Mouse (Mus musculus) forebrain, embryonic 15.5 days (tissue): ENCODE measurements at regions not wholly inside any gene's neighbourhood (a gene's known extent, or its start where the extent isn't known, plus 50 kb on each side); places are given as distances from the start of the nearest gene placed in this dataset.

Experiments
- ATAC-seq: fragments of 200-750 bp; cut with Nextera tagmentation; replicated peaks from 2 replicates; pipeline ENCODE4 v1.8.0; 2017; ENCODE audit warnings: mild to moderate bottlenecking, moderate TSS enrichment, moderate library complexity
- H3K27ac ChIP-seq: fragments of 300-500 bp; sonication (generic); replicated peaks from 2 replicates; pipeline ENCODE4 v1.5.1; 2015; ENCODE audit warnings: mild to moderate bottlenecking, inconsistent platforms
- H3K27me3 ChIP-seq: fragments of 300-500 bp; sonication (generic); 2 replicates; pipeline ENCODE4 v1.6.1; 2015; ENCODE audit warnings: inconsistent platforms
- H3K36me3 ChIP-seq: fragments of 300-500 bp; sonication (generic); 2 replicates; pipeline ENCODE4 v1.6.1; 2015; ENCODE audit warnings: mild to moderate bottlenecking, inconsistent platforms
- H3K4me1 ChIP-seq: fragments of 300-500 bp; sonication (generic); 2 replicates; pipeline ENCODE4 v1.6.1; 2015; ENCODE audit warnings: inconsistent platforms
- H3K4me2 ChIP-seq: fragments of 300-500 bp; sonication (generic); replicated peaks from 2 replicates; pipeline ENCODE4 v1.6.1; 2015; ENCODE audit warnings: mild to moderate bottlenecking, inconsistent platforms
- H3K4me3 ChIP-seq: fragments of 300-500 bp; sonication (generic); 2 replicates; pipeline ENCODE4 v1.5.1; 2015; ENCODE audit warnings: mild to moderate bottlenecking, inconsistent platforms
- H3K9ac ChIP-seq: fragments of 300-500 bp; sonication (generic); replicated peaks from 2 replicates; pipeline ENCODE4 v1.6.1; 2015; ENCODE audit warnings: mild to moderate bottlenecking, inconsistent platforms
- H3K9me3 ChIP-seq: fragments of 300-500 bp; sonication (generic); 2 replicates; pipeline ENCODE4 v1.6.1; 2016; ENCODE audit warnings: inconsistent platforms
- WGBS: fragments of 180-500 bp; shearing (Covaris S2); methylation state at CpG from one replicate; pipeline ENCODE4 v1.1.7; 2015; ENCODE audit warnings: mixed read lengths; 5-methylcytosine and 5-hydroxymethylcytosine counted together

- Histone ChIP-seq H3K27me3 (no peaks in the 10 kb centered on the region; the same call in 1 of the 2 replicates), H3K9me3 (no peaks in the 10 kb centered on the region), H3K4me2 (no peak overlapping the region), H3K4me3 (no peak overlapping the region), H3K4me1 (peaks cover 14% of the 10 kb centered on the region), H3K9ac (no peak overlapping the region), H3K36me3 (no peaks in the 10 kb centered on the region), H3K27ac (no peak overlapping the region)
- 86% methylated on average over 17 of the region's 17 CpGs for WGBS
- ATAC-seq = no peak
Observed at GRCm38 (mm10) chr16:93456706-93457425, 147.0 kb downstream of the Setd4 start.

- peaks cover 11% of the 10 kb centered on the region for H3K4me1 ChIP-seq
- H3K4me2 ChIP-seq = no peak overlapping the region
- no peak overlapping the region for H3K27ac ChIP-seq
- H3K9ac ChIP-seq = no peak overlapping the region
- WGBS = 28% methylated on average over 8 of the region's 8 CpGs
- H3K36me3 ChIP-seq = no peaks in the 10 kb centered on the region
- H3K27me3 ChIP-seq = no peaks in the 10 kb centered on the region; the same call in 1 of the 2 replicates
- no peak overlapping the region for H3K4me3 ChIP-seq
- H3K9me3 ChIP-seq = no peaks in the 10 kb centered on the region
- ATAC-seq = no peak
Observed at GRCm38 (mm10) chr16:93454080-93454997, 149.5 kb downstream of the Setd4 start.

- H3K9ac ChIP-seq = no peak overlapping the region
- H3K27me3 ChIP-seq = no peaks in the 10 kb centered on the region; the same call in 1 of the 2 replicates
- ATAC-seq = no peak
- H3K27ac ChIP-seq = no peak overlapping the region
- no peaks in the 10 kb centered on the region for H3K36me3 ChIP-seq
- H3K9me3 ChIP-seq = no peaks in the 10 kb centered on the region
- no peaks in the 10 kb centered on the region for H3K4me1 ChIP-seq
- 80% methylated on average over 9 of the region's 9 CpGs for WGBS
- no peak overlapping the region for H3K4me2 ChIP-seq
- H3K4me3 ChIP-seq = no peak overlapping the region
Observed at GRCm38 (mm10) chr16:93453056-93453455, 150.8 kb downstream of the Setd4 start.

GRCm38 (mm10) chr16:93450896-93451295 is 153.0 kb downstream of the Setd4 start:
- no peak overlapping the region for H3K4me3 ChIP-seq
- WGBS = 81% methylated on average over 6 of the region's 6 CpGs
- H3K27ac ChIP-seq = no peak overlapping the region
- H3K36me3 ChIP-seq = no peaks in the 10 kb centered on the region
- H3K27me3 ChIP-seq = no peaks in the 10 kb centered on the region; the same call in 1 of the 2 replicates
- no peaks in the 10 kb centered on the region for H3K4me1 ChIP-seq
- H3K9me3 ChIP-seq = no peaks in the 10 kb centered on the region
- H3K4me2 ChIP-seq = no peak overlapping the region
- no peak for ATAC-seq
- H3K9ac ChIP-seq = no peak overlapping the region

- WGBS = 26% methylated on average over 3 of the region's 3 CpGs
- ATAC-seq = no peak
- no peaks in the 10 kb centered on the region; the same call in 1 of the 2 replicates for H3K27me3 ChIP-seq
- H3K27ac ChIP-seq = no peak overlapping the region
- H3K36me3 ChIP-seq = no peaks in the 10 kb centered on the region
- H3K4me2 ChIP-seq = no peak overlapping the region
- no peaks in the 10 kb centered on the region for H3K4me1 ChIP-seq
- H3K9me3 ChIP-seq = no peaks in the 10 kb centered on the region
- H3K9ac ChIP-seq = no peak overlapping the region
- H3K4me3 ChIP-seq = no peak overlapping the region
Observed at GRCm38 (mm10) chr16:93449925-93450324, 153.9 kb downstream of the Setd4 start.

- no peaks in the 10 kb centered on the region for H3K36me3 ChIP-seq
- no peak for ATAC-seq
- 87% methylated on average over 10 of the region's 10 CpGs for WGBS
- H3K9me3 ChIP-seq = no peaks in the 10 kb centered on the region
- no peak overlapping the region for H3K27ac ChIP-seq
- H3K4me1 ChIP-seq = no peaks in the 10 kb centered on the region
- H3K4me3 ChIP-seq = no peak overlapping the region
- no peaks in the 10 kb centered on the region for H3K27me3 ChIP-seq
- no peak overlapping the region for H3K9ac ChIP-seq
- no peak overlapping the region for H3K4me2 ChIP-seq
Observed at GRCm38 (mm10) chr16:93448124-93448523, 155.7 kb downstream of the Setd4 start.

- Histone ChIP-seq H3K27me3 (no peaks in the 10 kb centered on the region), H3K36me3 (no peaks in the 10 kb centered on the region), H3K27ac (no peak overlapping the region), H3K9me3 (no peaks in the 10 kb centered on the region), H3K4me3 (no peak overlapping the region), H3K4me2 (no peak overlapping the region), H3K4me1 (no peaks in the 10 kb centered on the region), H3K9ac (no peak overlapping the region)
- 93% methylated on average over 5 of the region's 5 CpGs for WGBS
- no peak for ATAC-seq
Observed at GRCm38 (mm10) chr16:93446970-93447369, 156.9 kb downstream of the Setd4 start.

GRCm38 (mm10) chr16:93446206-93446605 is 157.7 kb downstream of the Setd4 start:
- Histone ChIP-seq H3K4me2 (no peak overlapping the region), H3K4me1 (no peaks in the 10 kb centered on the region), H3K36me3 (no peaks in the 10 kb centered on the region), H3K4me3 (no peak overlapping the region), H3K27me3 (no peaks in the 10 kb centered on the region), H3K9ac (no peak overlapping the region), H3K27ac (no peak overlapping the region), H3K9me3 (no peaks in the 10 kb centered on the region)
- whole genome bisulfite sequencing = 78% methylated on average over 13 of the region's 13 CpGs
- no peak for ATAC-seq

GRCm38 (mm10) chr16:93442837-93443236 is 161.0 kb downstream of the Setd4 start:
- WGBS = 29% methylated on average over 11 of the region's 11 CpGs
- ATAC-seq = no peak
- no peak overlapping the region for H3K9ac ChIP-seq

GRCm38 (mm10) chr16:93437608-93438425 is 166.0 kb downstream of the Setd4 start:
- WGBS = 20% methylated on average over 14 of the region's 14 CpGs
- Histone ChIP-seq H3K27me3 (no peaks in the 10 kb centered on the region), H3K9me3 (no peaks in the 10 kb centered on the region), H3K9ac (no peak overlapping the region), H3K4me1 (0 out of 2 replicates have a peak, but pooled peaks cover 3% of the 10 kb centered on the region), H3K27ac (no peak overlapping the region), H3K36me3 (no peaks in the 10 kb centered on the region), H3K4me2 (no peak overlapping the region), H3K4me3 (no peak overlapping the region)
- ATAC-seq = no peak

More at GRCm38 (mm10) chr16:93442837-93443236, 161.0 kb downstream of the Setd4 start:
- no peaks in the 10 kb centered on the region for H3K36me3 ChIP-seq
- H3K4me3 ChIP-seq = no peak overlapping the region
- H3K4me1 ChIP-seq = 0 out of 2 replicates have a peak, but pooled peaks cover 3% of the 10 kb centered on the region
- H3K27ac ChIP-seq = no peak overlapping the region
- no peaks in the 10 kb centered on the region for H3K9me3 ChIP-seq
- H3K27me3 ChIP-seq = no peaks in the 10 kb centered on the region
- H3K4me2 ChIP-seq = no peak overlapping the region

- Histone ChIP-seq H3K9me3 (no peaks in the 10 kb centered on the region), H3K36me3 (no peaks in the 10 kb centered on the region), H3K27me3 (no peaks in the 10 kb centered on the region), H3K4me3 (no peak overlapping the region), H3K9ac (no peak overlapping the region), H3K27ac (no peak overlapping the region), H3K4me2 (no peak overlapping the region), H3K4me1 (0 out of 2 replicates have a peak, but pooled peaks cover 3% of the 10 kb centered on the region)
- WGBS = 61% methylated on average over 3 of the region's 3 CpGs
- no peak for ATAC-seq
Observed at GRCm38 (mm10) chr16:93436732-93437131, 167.1 kb downstream of the Setd4 start.
